Mouse (Mus musculus): ENCODE results near the gene Zmiz1. TPM values are rescaled to one million over a fixed set of nuclear protein-coding genes. Genes with fewer than 3 reads are reported as not detected.

The Zmiz1 gene
- total RNA-seq, 1 experiment from 2014 or later = 153 TPM

GRCm38 (mm10) chr14:25593876-25594275 is 134.9 kb downstream of the Zmiz1 start:
- no peak for DNase-seq

GRCm38 (mm10) chr14:25594611-25595010 is 135.6 kb downstream of the Zmiz1 start:
- no peak for DNase-seq

- DNase-seq = no peak
These were observed 140.0 kb downstream of the Zmiz1 start for GRCm38 (mm10) chr14:25598960-25599359.

GRCm38 (mm10) chr14:25599934-25600333 is 140.9 kb downstream of the Zmiz1 start:
- DNase-seq = no peak

GRCm38 (mm10) chr14:25600358-25600757 is 141.4 kb downstream of the Zmiz1 start:
- DNase-seq = no peak

GRCm38 (mm10) chr14:25600951-25601350 is 142.0 kb downstream of the Zmiz1 start:
- no peak for DNase-seq

GRCm38 (mm10) chr14:25602018-25602417 is 143.0 kb downstream of the Zmiz1 start:
- peak; percentile 68 for DNase-seq

- DNase-seq = no peak
These were observed 145.6 kb downstream of the Zmiz1 start for GRCm38 (mm10) chr14:25604395-25605142.

GRCm38 (mm10) chr14:25606372-25607140 is 147.6 kb downstream of the Zmiz1 start:
- peak; percentile 68 for DNase-seq

- peak; percentile 50 for DNase-seq
These were observed 148.4 kb downstream of the Zmiz1 start for GRCm38 (mm10) chr14:25607141-25607967.

GRCm38 (mm10) chr14:25607968-25608491 is 149.0 kb downstream of the Zmiz1 start:
- peak; percentile 37 for DNase-seq

GRCm38 (mm10) chr14:25608618-25609017 is 149.6 kb downstream of the Zmiz1 start:
- no peak for DNase-seq

GRCm38 (mm10) chr14:25609355-25609754 is 150.4 kb downstream of the Zmiz1 start:
- no peak for DNase-seq

- peak; percentile 23 for DNase-seq
These were observed 151.6 kb downstream of the Zmiz1 start for GRCm38 (mm10) chr14:25610396-25611158.

- no peak for DNase-seq
These were observed 152.2 kb downstream of the Zmiz1 start for GRCm38 (mm10) chr14:25611159-25611697.

- no peak for DNase-seq
These were observed 153.1 kb downstream of the Zmiz1 start for GRCm38 (mm10) chr14:25611815-25612698.

- DNase-seq = no peak
These were observed 155.1 kb downstream of the Zmiz1 start for GRCm38 (mm10) chr14:25613942-25614575.

- DNase-seq = no peak
These were observed 155.7 kb downstream of the Zmiz1 start for GRCm38 (mm10) chr14:25614684-25615083.

- no peak for DNase-seq
These were observed 156.6 kb downstream of the Zmiz1 start for GRCm38 (mm10) chr14:25615602-25616001.

All from adrenal gland, postnatal 25 days (tissue).